Mouse (Mus musculus): ENCODE measurements around the gene Tpst1.

DNA sequence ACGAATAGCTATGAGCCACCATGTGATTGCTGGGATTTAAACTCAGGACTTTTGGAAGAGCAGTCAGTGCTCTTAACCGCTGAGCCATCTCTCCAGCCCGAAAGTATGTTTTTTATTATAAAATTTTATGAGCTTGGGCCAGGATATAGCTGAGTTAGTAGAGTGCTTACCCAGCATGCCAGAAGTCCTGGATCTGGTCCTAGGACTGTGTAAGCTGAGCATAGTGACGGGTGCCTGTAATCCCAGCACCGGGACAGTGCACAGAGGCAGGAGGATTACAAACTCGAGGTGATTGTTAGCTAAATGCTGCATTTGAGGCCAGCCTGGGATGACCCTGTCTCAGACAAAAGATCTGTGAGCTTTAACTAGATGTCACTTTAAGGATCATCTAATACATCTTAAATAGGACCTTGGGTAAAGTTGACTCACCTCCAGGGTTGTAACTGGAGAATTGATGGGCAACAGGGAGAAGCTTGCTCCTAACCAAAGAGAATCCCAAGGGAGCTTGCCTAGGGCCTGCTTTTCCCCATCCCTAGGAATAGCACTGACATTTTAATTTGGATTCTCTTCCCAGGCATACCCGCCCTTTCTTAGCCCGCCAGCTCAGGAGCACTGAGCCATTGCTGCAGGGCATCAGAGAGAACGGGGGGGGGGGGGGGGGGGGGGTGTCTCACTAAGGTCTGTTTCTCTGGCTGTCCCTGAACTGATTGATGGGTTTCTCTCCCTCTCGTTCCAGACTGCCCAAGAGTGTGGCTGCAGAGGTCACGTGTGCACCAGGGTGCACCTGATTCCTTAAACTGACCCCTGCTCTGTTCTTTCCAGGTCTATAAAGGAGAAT is 55.8 kb downstream of the Tpst1 start:
- no peak for TF ChIP-seq CTCF (IDR thresholded peaks at IDR 0.05; ENCODE audit: low read depth, low read length)
- no peak for TF ChIP-seq POLR2A (IDR thresholded peaks at IDR 0.05; ENCODE audit: extremely low read depth, insufficient read depth, low read length)
